In the genomic region with DNA sequence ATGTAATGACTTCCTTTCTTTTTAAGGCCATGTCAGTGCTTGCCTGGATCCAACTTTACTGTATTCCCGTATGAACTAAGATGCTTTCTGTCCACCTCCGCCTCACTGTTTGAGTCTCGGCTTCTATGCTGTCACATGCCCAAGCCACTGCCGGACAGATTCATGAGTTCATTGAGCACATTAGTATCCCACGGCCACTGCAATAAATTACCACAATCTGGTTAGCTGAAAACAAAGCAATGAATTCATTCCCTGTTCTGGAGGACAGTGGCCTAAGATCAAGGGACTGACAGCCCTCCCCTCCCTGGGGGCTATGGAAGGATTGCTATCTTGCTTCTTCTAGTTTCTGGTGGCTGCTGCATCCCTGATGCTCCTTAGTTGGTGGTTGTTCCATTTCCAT, we compare ENCODE assay signal across 26 mouse cellular contexts.
DNase-seq lines count a peak whose midpoint lies in the region; ATAC-seq and TF ChIP-seq lines count a peak whose summit lies in the region.
"Had no signal": no experiment of that assay in that cellular context is flagged by ENCODE, and none has a peak within 500 bp of the region (broad histone marks: within the 10 kb centered on the region; RNA-seq: fewer than 3 reads in every experiment).

No protein-coding gene starts in this region.

- no peaks in the 10 kb centered on the region for H3K36me3 ChIP-seq in hindbrain, postnatal 0 days (ENCODE audit: insufficient read depth, low read length)
- H3K36me3 ChIP-seq in hindbrain, embryonic 14.5 days (replicated peaks; ENCODE audit: control insufficient read depth, insufficient read depth) = no peaks in the 10 kb centered on the region
- H3K36me3 ChIP-seq in midbrain, embryonic 11.5 days (ENCODE audit: control insufficient read depth, insufficient read depth, low read length) = no peaks in the 10 kb centered on the region
- H3K36me3 ChIP-seq in midbrain, embryonic 15.5 days (replicated peaks) = no peaks in the 10 kb centered on the region
- H3K36me3 ChIP-seq: forebrain, embryonic 10.5 days; heart, embryonic 12.5 days; hindbrain, embryonic 15.5 days; limb, embryonic 15.5 days had no signal

- no peaks in the 10 kb centered on the region for H3K4me1 ChIP-seq in hindbrain, postnatal 0 days (ENCODE audit: insufficient read depth, low read length)
- H3K4me1 ChIP-seq in hindbrain, embryonic 14.5 days (replicated peaks; ENCODE audit: control insufficient read depth, insufficient read depth, low read length) = no peaks in the 10 kb centered on the region
- H3K4me1 ChIP-seq in midbrain, embryonic 11.5 days (ENCODE audit: control insufficient read depth, insufficient read depth, low read length) = no peaks in the 10 kb centered on the region
- H3K4me1 ChIP-seq in midbrain, embryonic 15.5 days = no peaks in the 10 kb centered on the region
- H3K4me1 ChIP-seq: heart, embryonic 12.5 days; hindbrain, embryonic 15.5 days; limb, embryonic 15.5 days had no signal

- H3K4me2 ChIP-seq in hindbrain, postnatal 0 days (ENCODE audit: low read depth, low read length) = no peak overlapping the region
- H3K4me2 ChIP-seq in hindbrain, embryonic 14.5 days (replicated peaks) = no peak overlapping the region
- no peak overlapping the region for H3K4me2 ChIP-seq in midbrain, embryonic 11.5 days
- H3K4me2 ChIP-seq in midbrain, embryonic 15.5 days = no peak overlapping the region
- H3K4me2 ChIP-seq: heart, embryonic 12.5 days; hindbrain, embryonic 15.5 days; limb, embryonic 15.5 days; lung, embryonic 14.5 days had no signal

- no peak for ATAC-seq in hindbrain, postnatal 0 days
- ATAC-seq in hindbrain, embryonic 14.5 days (ENCODE audit: low FRiP score) = no peak
- ATAC-seq in midbrain, embryonic 11.5 days (ENCODE audit: low FRiP score) = peak; percentile 24; the same call in 1 of the 2 replicates
- no peak for ATAC-seq in midbrain, embryonic 15.5 days (replicated peaks)
- ATAC-seq: activated CD4-positive, CD25-positive, alpha-beta regulatory T cell, adult 4 months; forebrain, embryonic 16.5 days; intestine, embryonic 16.5 days; midbrain, embryonic 16.5 days had no signal

- H3K9me3 ChIP-seq in hindbrain, postnatal 0 days (ENCODE audit: low read length) = no peaks in the 10 kb centered on the region
- no peaks in the 10 kb centered on the region for H3K9me3 ChIP-seq in hindbrain, embryonic 14.5 days (ENCODE audit: control insufficient read depth, low read length)
- no peaks in the 10 kb centered on the region for H3K9me3 ChIP-seq in midbrain, embryonic 11.5 days (ENCODE audit: control insufficient read depth, low read length)
- H3K9me3 ChIP-seq in midbrain, embryonic 15.5 days = no peaks in the 10 kb centered on the region
- H3K9me3 ChIP-seq: forebrain, embryonic 10.5 days; hindbrain, embryonic 15.5 days; limb, embryonic 15.5 days had no signal

- WGBS in hindbrain, postnatal 0 days = 37% methylated on average over 5 of the region's 5 CpGs
- WGBS in hindbrain, embryonic 14.5 days = 30% methylated on average over 5 of the region's 5 CpGs
- WGBS in midbrain, embryonic 11.5 days = 62% methylated on average over 5 of the region's 5 CpGs
- 40% methylated on average over 5 of the region's 5 CpGs for WGBS in midbrain, embryonic 15.5 days

- no peak overlapping the region for H3K4me3 ChIP-seq in hindbrain, postnatal 0 days (ENCODE audit: low read length)
- no peak overlapping the region for H3K4me3 ChIP-seq in hindbrain, embryonic 14.5 days (replicated peaks; ENCODE audit: low read length)
- no peak overlapping the region for H3K4me3 ChIP-seq in midbrain, embryonic 11.5 days (ENCODE audit: low read depth, low read length)
- no peak overlapping the region for H3K4me3 ChIP-seq in midbrain, embryonic 15.5 days
- H3K4me3 ChIP-seq: forebrain, embryonic 10.5 days; heart, embryonic 12.5 days; hindbrain, embryonic 15.5 days; limb, embryonic 15.5 days had no signal

- H3K27ac ChIP-seq in hindbrain, postnatal 0 days = no peak overlapping the region
- no peak overlapping the region for H3K27ac ChIP-seq in hindbrain, embryonic 14.5 days
- no peak overlapping the region for H3K27ac ChIP-seq in midbrain, embryonic 11.5 days (ENCODE audit: low read depth, low read length)
- no peak overlapping the region for H3K27ac ChIP-seq in midbrain, embryonic 15.5 days
- H3K27ac ChIP-seq: forebrain, embryonic 10.5 days; hindbrain, embryonic 15.5 days; limb, embryonic 15.5 days; liver, embryonic 14.5 days had no signal

- DNase-seq in hindbrain, postnatal 0 days (ENCODE audit: low spot score) = peak; percentile 33
- no peak for DNase-seq in hindbrain, embryonic 14.5 days (ENCODE audit: low spot score)
- peak; percentile 82 for DNase-seq in midbrain, embryonic 11.5 days (ENCODE audit: low spot score, missing footprints)
- peak; percentile 66 for DNase-seq in mesoderm, embryonic 11.5 days (ENCODE audit: low read depth, low spot score)
- peak; percentile 44 for DNase-seq in retina, embryonic 14.5 days (ENCODE audit: low spot score)
- DNase-seq in right cerebral cortex, postnatal 25 days = no peak
- DNase-seq: adrenal gland, postnatal 10 days; B cell, adult 2 months; cerebellum, adult 18-20 months; cerebellum, postnatal 25 days; gastrocnemius, postnatal 14 days; heart, adult 11 months; heart, postnatal 14 days; kidney, postnatal 25 days; lung, embryonic 14.5 days; thymus, adult 18-20 months had no signal

- no peaks in the 10 kb centered on the region for H3K27me3 ChIP-seq in hindbrain, postnatal 0 days (ENCODE audit: insufficient read depth, low read length)
- no peaks in the 10 kb centered on the region for H3K27me3 ChIP-seq in hindbrain, embryonic 14.5 days (ENCODE audit: control insufficient read depth, insufficient read depth, low read length)
- H3K27me3 ChIP-seq in midbrain, embryonic 11.5 days (ENCODE audit: control insufficient read depth, insufficient read depth, low read length) = no peaks in the 10 kb centered on the region
- H3K27me3 ChIP-seq in midbrain, embryonic 15.5 days (replicated peaks) = no peaks in the 10 kb centered on the region
- H3K27me3 ChIP-seq: heart, embryonic 12.5 days; hindbrain, embryonic 15.5 days; limb, embryonic 15.5 days had no signal

- TF ChIP-seq CTCF in hindbrain, postnatal 0 days (IDR thresholded peaks at IDR 0.05; ENCODE audit: low read depth) = no peak

- no peak overlapping the region for H3K9ac ChIP-seq in hindbrain, postnatal 0 days (replicated peaks; ENCODE audit: low read length)
- no peak overlapping the region for H3K9ac ChIP-seq in hindbrain, embryonic 14.5 days
- H3K9ac ChIP-seq in midbrain, embryonic 11.5 days (ENCODE audit: low read length) = no peak overlapping the region
- no peak overlapping the region for H3K9ac ChIP-seq in midbrain, embryonic 15.5 days
- H3K9ac ChIP-seq: heart, embryonic 12.5 days; hindbrain, embryonic 15.5 days; limb, embryonic 15.5 days; liver, embryonic 14.5 days; lung, embryonic 14.5 days had no signal

Comparison
In these comparisons a context has a peak if more than half of its experiments do, and no peak if none do; other contexts are left out.
1. DNase-seq: peak in hindbrain, postnatal 0 days (single experiment), midbrain, embryonic 11.5 days (single experiment), mesoderm, embryonic 11.5 days (single experiment) and retina, embryonic 14.5 days (single experiment); none in hindbrain, embryonic 14.5 days (single experiment) and right cerebral cortex, postnatal 25 days (single experiment).